Comparison of ENCODE assay signal across 8 mouse cellular contexts in the genomic region with DNA sequence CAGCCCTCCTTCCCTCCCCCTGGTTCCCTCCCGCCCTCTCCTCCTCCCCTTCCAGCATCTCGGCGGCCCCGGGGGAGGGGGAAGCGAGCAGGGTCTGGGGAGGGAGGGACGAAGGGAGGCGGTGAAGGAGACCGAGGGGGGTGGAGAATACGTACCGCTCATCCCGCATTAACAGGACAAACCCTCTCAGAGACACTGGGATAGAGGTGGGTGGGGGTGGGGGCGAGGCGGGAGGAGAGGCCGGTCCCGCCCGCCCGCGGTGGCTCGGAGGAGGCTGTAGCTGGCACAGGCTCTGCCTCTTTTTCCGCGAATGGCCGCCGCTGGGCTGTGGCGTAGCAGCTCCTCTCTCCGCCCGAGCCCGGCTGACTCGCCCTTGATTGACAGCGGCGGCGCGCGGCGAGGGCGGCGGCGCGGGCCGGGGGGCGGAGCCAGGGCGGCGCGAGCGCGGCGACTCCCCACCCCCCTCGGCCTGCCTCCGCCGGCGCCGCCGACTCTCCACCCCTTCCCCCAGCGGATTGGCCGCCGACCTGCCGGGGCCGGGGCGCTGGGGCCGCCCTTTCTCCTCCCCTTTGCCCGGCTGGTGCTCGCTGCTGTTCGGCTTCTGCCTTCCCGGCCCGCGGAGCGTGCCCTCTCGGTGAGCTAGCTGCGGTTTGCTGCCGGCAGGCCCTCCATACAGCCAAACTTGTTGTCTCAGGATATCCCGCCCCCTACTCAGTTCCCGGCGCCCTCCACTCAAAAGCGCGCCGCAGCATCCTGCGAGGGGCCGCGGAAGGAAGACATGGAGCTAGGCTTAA. TPM values are rescaled to one million over a fixed set of nuclear protein-coding genes. Genes with fewer than 3 reads are reported as not detected.
A peak's percentile ranks its signal among the peaks of the same experiment; 100 is the strongest.
DNase-seq lines count a peak whose midpoint lies in the region; ATAC-seq lines count a peak whose summit lies in the region.

TSS of gene Sp4 (minus strand) at position 369 of the 794 bp plus-strand sequence.

- no peaks in the 10 kb centered on the region for H3K27me3 ChIP-seq in intestine, embryonic 14.5 days (replicated peaks; ENCODE audit: control insufficient read depth, insufficient read depth, low read length)

- intact Hi-C loops in left cerebral cortex, postnatal 14 days (cut with DNase I) = loop anchor here (5.0 to 10.0 kb wide), 2 partner anchors 76 to 544 kb away; partner anchors contain the start of gene Sp8

- H3K4me3 ChIP-seq in intestine, embryonic 14.5 days (ENCODE audit: low read depth, low read length) = peak within 1 kb of the TSS; percentile 88

- peaks cover 23% of the 10 kb centered on the region for H3K4me1 ChIP-seq in intestine, embryonic 14.5 days (replicated peaks; ENCODE audit: control insufficient read depth, insufficient read depth, low read length)

- peaks cover 4% of the 10 kb centered on the region; the same call in 1 of the 2 replicates for H3K36me3 ChIP-seq in intestine, embryonic 14.5 days (ENCODE audit: control insufficient read depth, insufficient read depth, low read length)

- H3K27ac ChIP-seq in intestine, embryonic 14.5 days (ENCODE audit: low read depth) = peak within 1 kb of the TSS; percentile 95

- H3K9me3 ChIP-seq in intestine, embryonic 14.5 days (ENCODE audit: control insufficient read depth, low read length) = no peaks in the 10 kb centered on the region

- peak within 1 kb of the TSS; percentile 77 for H3K4me2 ChIP-seq in intestine, embryonic 14.5 days (ENCODE audit: low read length)

- WGBS in intestine, embryonic 14.5 days = under 1% methylated on average over 51 of the region's 78 CpGs

- peak within 1 kb of the TSS; percentile 81 for H3K9ac ChIP-seq in intestine, embryonic 14.5 days (ENCODE audit: low read length)

- DNase-seq in adrenal gland, adult 18-20 months (ENCODE audit: low spot score in 2 of 2) = peak; percentile 86
- peak; percentile 95 for DNase-seq in embryo, embryonic 11 days
- peak; percentile 95 for DNase-seq in gastrocnemius, postnatal 25 days
- peak; percentile 98 for DNase-seq in intestine, embryonic 14.5 days (ENCODE audit: low spot score)
- peak; percentile 93 to 94 for DNase-seq in left cerebral cortex, postnatal 14 days (ENCODE audit: low spot score in 2 of 2)
- peak; percentile 93 for DNase-seq in mesoderm, embryonic 11.5 days (ENCODE audit: low read depth, low spot score)
- peak; percentile 91 for DNase-seq in right cerebral cortex, postnatal 36 days (ENCODE audit: low spot score in 2 of 2)
- peak; percentile 98 for DNase-seq in yolk sac, embryonic 10.5 days (ENCODE audit: low spot score)

- ATAC-seq in intestine, embryonic 14.5 days (replicated peaks; ENCODE audit: low FRiP score, low TSS enrichment, low read depth) = peak; percentile 90

RNA-seq across cellular contexts. Expression of gene Sp4, which starts in this region (rescaled TPM):
- total RNA-seq in adrenal gland, adult 18-20 months (2021) = 1 to 10 TPM; 5.0 to 6.1 TPM
- 1 to 10 TPM; 5.5 to 9.0 TPM for total RNA-seq in gastrocnemius, postnatal 25 days (2021)
- 7.8 and 9.8 TPM in 2 replicates for polyA plus RNA-seq in intestine, embryonic 14.5 days (2014; fragmentation: Nextera tagmentation; extraction: Ambion mirVana)
- 10 to 100 TPM; 24.0 to 26.0 TPM for total RNA-seq in left cerebral cortex, postnatal 14 days (2021)

Comparison
In these comparisons a context has a peak if more than half of its experiments do, and no peak if none do; other contexts are left out.
1. Peak in every context shown above with its lines: DNase-seq, ATAC-seq, H3K4me3 ChIP-seq and H3K27ac ChIP-seq.